Mouse (Mus musculus) lung, postnatal 14 days (tissue): ENCODE results near the gene Ufc1.
A peak's percentile ranks its signal among the peaks of the same experiment; 100 is the strongest.

Experiments used
- DNase-seq: peaks from one replicate; pipeline ENCODE4 v3.0.0; 2021

Ufc1 gene

DNA sequence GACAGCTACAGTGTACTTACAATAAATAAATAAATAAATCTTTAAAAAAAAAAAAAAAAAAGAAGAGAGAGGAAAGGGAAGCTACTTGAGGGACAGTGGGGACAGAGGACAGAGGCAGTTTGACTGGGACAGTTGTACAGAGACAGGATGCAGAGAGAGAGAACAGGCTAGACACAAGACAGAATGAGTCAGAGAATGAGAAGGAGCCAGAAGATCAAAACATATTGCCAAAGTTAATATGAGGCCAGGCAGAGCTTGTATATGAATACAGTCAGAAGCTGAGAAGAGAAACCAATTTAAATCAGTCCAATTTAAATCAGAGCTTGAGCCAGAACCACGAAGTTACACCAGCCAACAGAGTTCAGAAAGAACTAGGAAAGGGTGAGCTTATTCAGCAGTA is 26.5 kb downstream of the Ufc1 start:
- DNase-seq: no peak

- no peak for DNase-seq
Measured at GRCm38 (mm10) chr1:171265971-171266744, 28.7 kb downstream of the Ufc1 start.

GRCm38 (mm10) chr1:171263666-171264461 is 31.0 kb downstream of the Ufc1 start:
- no peak for DNase-seq

DNA sequence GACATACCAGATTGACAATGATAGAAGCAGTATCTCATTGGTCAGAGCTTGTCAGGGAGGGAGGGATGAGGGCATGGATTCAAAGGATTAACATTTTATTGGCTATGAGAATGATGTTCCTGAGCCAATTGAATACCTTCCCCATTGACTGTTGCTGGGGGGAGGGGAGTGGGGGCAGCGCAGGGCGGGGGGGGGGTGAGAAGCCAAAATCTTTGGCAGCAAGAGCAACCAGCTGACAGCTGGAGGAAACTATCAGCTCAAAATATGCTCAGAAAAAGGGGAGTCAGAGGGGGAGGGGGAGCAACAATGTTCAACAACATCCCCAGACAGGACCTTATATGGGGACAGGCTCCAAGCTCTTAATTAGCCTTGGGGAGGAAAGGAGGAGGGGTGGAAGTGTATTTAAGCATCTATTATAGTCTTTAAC is 31.6 kb downstream of the Ufc1 start:
- DNase-seq: peak; percentile 48

GRCm38 (mm10) chr1:171262594-171263130 is 32.2 kb downstream of the Ufc1 start:
- DNase-seq: peak; percentile 73

- no peak for DNase-seq
Measured at GRCm38 (mm10) chr1:171260316-171260715, 34.5 kb downstream of the Ufc1 start.

- no peak for DNase-seq
Measured at GRCm38 (mm10) chr1:171258921-171259320, 35.9 kb downstream of the Ufc1 start.

- DNase-seq: no peak
Measured at GRCm38 (mm10) chr1:171257781-171258180, 37.0 kb downstream of the Ufc1 start.

GRCm38 (mm10) chr1:171256937-171257548 is 37.8 kb downstream of the Ufc1 start:
- DNase-seq: peak; percentile 76

- DNase-seq: no peak
Measured at GRCm38 (mm10) chr1:171256095-171256818, 38.6 kb downstream of the Ufc1 start.

DNA sequence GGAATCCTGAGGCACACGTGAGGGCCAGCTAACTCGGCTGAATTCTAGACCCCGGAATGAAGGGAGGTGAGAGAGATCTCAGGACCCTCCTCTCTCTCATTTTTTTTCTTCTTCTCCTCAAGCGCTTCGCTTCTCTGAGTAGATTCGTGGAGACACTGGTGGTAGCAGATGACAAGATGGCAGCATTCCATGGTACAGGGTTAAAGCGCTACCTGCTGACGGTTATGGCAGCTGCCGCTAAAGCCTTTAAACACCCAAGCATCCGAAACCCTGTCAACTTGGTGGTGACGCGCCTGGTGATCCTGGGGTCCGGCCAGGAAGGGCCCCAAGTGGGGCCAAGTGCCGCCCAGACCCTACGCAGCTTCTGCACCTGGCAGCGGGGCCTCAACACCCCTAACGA is 42.4 kb downstream of the Ufc1 start:
- DNase-seq: no peak

GRCm38 (mm10) chr1:171251594-171252324 is 43.1 kb downstream of the Ufc1 start:
- DNase-seq: no peak

- no peak for DNase-seq
Measured at GRCm38 (mm10) chr1:171250680-171251593, 43.9 kb downstream of the Ufc1 start, which contains the start of gene Ndufs2. Gene Ndufs2 (minus strand): TSS chr1:171251388.

GRCm38 (mm10) chr1:171249913-171250600 is 44.8 kb downstream of the Ufc1 start, which contains the start of gene Adamts4:
Gene Adamts4 (plus strand): TSS chr1:171250421.
- DNase-seq: no peak

GRCm38 (mm10) chr1:171248386-171249226 is 46.2 kb downstream of the Ufc1 start:
- DNase-seq: no peak

DNA sequence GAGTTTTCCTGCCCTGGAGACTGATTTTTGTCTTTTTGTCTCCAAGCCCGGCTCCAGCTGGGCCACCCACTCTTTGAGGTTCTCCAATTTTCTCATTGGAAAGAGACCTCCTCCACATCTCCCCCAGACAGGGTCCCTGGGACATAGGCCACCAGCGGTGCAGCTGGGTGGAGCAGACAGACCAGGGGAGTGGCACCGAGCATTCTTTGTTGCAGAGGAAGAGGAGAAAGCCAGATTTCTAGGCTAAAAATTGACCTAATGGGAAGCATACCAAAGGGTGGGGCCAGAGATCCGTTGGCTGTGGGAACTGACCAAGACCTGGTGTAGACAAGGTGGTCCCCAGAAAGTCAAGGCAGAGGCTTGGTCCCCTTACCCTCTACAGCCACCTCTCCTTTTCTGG is 46.9 kb downstream of the Ufc1 start:
- no peak for DNase-seq

DNA sequence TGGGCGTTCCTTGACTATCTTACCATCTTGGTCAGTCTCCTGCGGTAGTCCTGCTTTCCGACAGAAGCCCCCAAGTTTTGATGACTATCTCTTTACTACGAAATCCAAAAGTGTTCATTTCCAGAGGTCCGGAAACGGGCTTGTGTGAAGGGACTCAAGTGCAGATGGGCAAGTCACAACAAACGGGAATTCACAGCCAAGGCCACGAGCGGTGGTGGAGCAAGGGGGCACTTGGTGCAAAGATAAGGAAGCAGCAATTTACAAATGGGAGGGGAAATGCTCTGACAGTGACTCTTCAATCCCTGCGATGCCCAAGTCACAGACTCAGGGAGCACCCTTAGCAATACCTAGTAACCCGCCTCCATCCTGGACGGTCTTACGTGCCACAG is 47.4 kb downstream of the Ufc1 start:
- no peak for DNase-seq

DNA sequence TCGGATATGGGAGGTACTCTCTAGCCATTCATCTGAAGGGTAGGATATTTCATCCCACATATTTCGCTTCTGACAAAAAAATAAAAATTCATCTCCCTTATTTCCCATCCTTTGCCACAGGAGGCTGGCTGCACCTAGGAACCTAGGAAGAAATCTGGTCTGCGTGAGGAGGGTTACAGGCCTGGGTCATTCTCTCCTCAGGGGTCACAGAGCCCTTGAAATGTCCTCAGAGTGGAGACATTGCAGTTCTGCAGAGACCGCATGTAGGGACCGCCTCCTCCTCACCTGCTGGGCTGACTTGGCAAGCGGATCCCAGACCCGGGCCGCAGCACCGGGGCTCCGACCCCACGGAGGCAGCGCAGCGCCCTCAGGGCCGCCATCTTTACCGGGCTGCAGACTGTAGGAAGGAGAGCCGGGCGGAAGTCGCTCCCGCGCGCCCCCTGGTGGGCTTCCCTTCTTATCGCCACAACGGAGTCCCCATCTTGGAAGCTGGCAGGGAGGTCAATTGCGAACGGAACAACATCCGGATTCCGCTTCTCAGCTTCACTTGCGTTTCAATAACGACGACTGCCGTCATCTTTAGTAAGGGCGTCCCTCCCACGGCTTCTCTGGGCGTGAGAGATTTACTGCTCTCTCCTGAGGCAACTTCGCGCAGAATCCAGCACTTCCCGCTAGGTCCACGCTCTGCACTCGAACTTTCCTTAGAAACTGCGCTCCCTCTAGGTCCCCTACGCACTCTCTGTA is 47.9 kb downstream of the Ufc1 start:
- DNase-seq: peak; percentile 98
